21 mouse cellular contexts compared by ENCODE assay signal in the genomic region with DNA sequence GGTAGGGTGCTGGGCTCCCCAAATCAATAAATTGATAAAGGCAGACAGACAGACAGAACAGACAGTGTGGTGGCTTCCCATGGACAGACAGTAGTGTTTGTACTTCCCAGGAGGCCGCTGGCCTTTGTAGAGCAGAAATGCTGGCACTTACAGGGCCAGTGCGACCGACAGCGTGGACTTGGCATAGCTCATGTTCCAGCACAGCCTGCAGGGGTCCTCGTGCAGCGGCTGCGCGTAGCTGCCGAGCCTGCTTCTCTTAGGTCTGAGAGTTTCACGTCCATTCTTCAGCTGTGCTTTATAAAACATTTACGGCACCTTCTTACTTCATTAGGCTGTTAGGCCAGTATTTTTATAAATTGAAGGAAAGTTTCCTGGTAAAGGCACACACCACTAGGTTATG. TPM values are rescaled to one million over a fixed set of nuclear protein-coding genes. Genes with fewer than 3 reads are reported as not detected.
DNase-seq lines count a peak whose midpoint lies in the region; ATAC-seq and TF ChIP-seq lines count a peak whose summit lies in the region.
"Had no signal": no experiment of that assay in that cellular context is flagged by ENCODE, and none has a peak within 500 bp of the region (broad histone marks: within the 10 kb centered on the region; RNA-seq: fewer than 3 reads in every experiment).

No protein-coding gene starts in this region.

- H3K9me3 ChIP-seq in kidney, postnatal 0 days (replicated peaks; ENCODE audit: low read length), result no peaks in the 10 kb centered on the region
- H3K9me3 ChIP-seq in midbrain, postnatal 0 days (ENCODE audit: low read length), result no peaks in the 10 kb centered on the region
- no peaks in the 10 kb centered on the region for H3K9me3 ChIP-seq in midbrain, embryonic 16.5 days (replicated peaks; ENCODE audit: control insufficient read depth, low read length, poor library complexity, severe bottlenecking)
- H3K9me3 ChIP-seq: embryonic facial prominence, embryonic 12.5 days; forebrain, embryonic 10.5 days; hindbrain, embryonic 12.5 days; limb, embryonic 15.5 days; neural tube, embryonic 12.5 days had no signal

- H3K36me3 ChIP-seq in kidney, postnatal 0 days (ENCODE audit: insufficient read depth, low read length), result peaks cover 11% of the 10 kb centered on the region; the same call in 1 of the 2 replicates
- peaks cover 40% of the 10 kb centered on the region for H3K36me3 ChIP-seq in midbrain, postnatal 0 days (ENCODE audit: insufficient read depth, low read length)
- peaks cover 21% of the 10 kb centered on the region; the same call in 1 of the 2 replicates for H3K36me3 ChIP-seq in midbrain, embryonic 16.5 days (ENCODE audit: control insufficient read depth, insufficient read depth, low read length)

- no peak overlapping the region for H3K4me2 ChIP-seq in kidney, postnatal 0 days (ENCODE audit: low read length)
- H3K4me2 ChIP-seq in midbrain, postnatal 0 days (ENCODE audit: low read depth, low read length, poor library complexity, severe bottlenecking), result no peak overlapping the region
- H3K4me2 ChIP-seq in midbrain, embryonic 16.5 days (ENCODE audit: low read length), result no peak overlapping the region
- H3K4me2 ChIP-seq: embryonic facial prominence, embryonic 12.5 days; hindbrain, embryonic 12.5 days; limb, embryonic 15.5 days; neural tube, embryonic 12.5 days had no signal

- no peaks in the 10 kb centered on the region for H3K27me3 ChIP-seq in kidney, postnatal 0 days (ENCODE audit: insufficient read depth, low read length)
- H3K27me3 ChIP-seq in midbrain, postnatal 0 days (ENCODE audit: insufficient read depth, low read length), result no peaks in the 10 kb centered on the region
- H3K27me3 ChIP-seq in midbrain, embryonic 16.5 days (ENCODE audit: control insufficient read depth, insufficient read depth, low read depth, low read length), result no peaks in the 10 kb centered on the region
- H3K27me3 ChIP-seq: CH12.LX; embryonic facial prominence, embryonic 12.5 days; hindbrain, embryonic 12.5 days; limb, embryonic 15.5 days; neural tube, embryonic 12.5 days had no signal

- H3K9ac ChIP-seq in kidney, postnatal 0 days (ENCODE audit: low read depth, low read length), result no peak overlapping the region
- H3K9ac ChIP-seq in midbrain, postnatal 0 days (replicated peaks; ENCODE audit: low read length, poor library complexity, severe bottlenecking), result no peak overlapping the region
- no peak overlapping the region for H3K9ac ChIP-seq in midbrain, embryonic 16.5 days (ENCODE audit: low read depth, low read length)
- H3K9ac ChIP-seq: embryonic facial prominence, embryonic 12.5 days; hindbrain, embryonic 12.5 days; limb, embryonic 15.5 days; neural tube, embryonic 12.5 days had no signal

- WGBS in kidney, postnatal 0 days, result 81% methylated on average over 11 of the region's 11 CpGs
- WGBS in midbrain, postnatal 0 days, result 78% methylated on average over 11 of the region's 11 CpGs
- 80% methylated on average over 11 of the region's 11 CpGs for WGBS in midbrain, embryonic 16.5 days

- H3K27ac ChIP-seq in kidney, postnatal 0 days, result no peak overlapping the region
- no peak overlapping the region for H3K27ac ChIP-seq in midbrain, postnatal 0 days (ENCODE audit: low read depth, low read length)
- no peak overlapping the region for H3K27ac ChIP-seq in midbrain, embryonic 16.5 days (ENCODE audit: low read length)
- H3K27ac ChIP-seq: embryonic facial prominence, embryonic 12.5 days; forebrain, embryonic 10.5 days; hindbrain, embryonic 12.5 days; neural tube, embryonic 12.5 days had no signal

- DNase-seq in embryo, embryonic 10 days (ENCODE audit: low spot score), result peak; percentile 12
- DNase-seq in embryo, embryonic 9.5 days (ENCODE audit: extremely low spot score), result no peak
- DNase-seq in kidney, postnatal 0 days (ENCODE audit: low spot score), result no peak
- no peak for DNase-seq in kidney, postnatal 10 days
- DNase-seq in midbrain, postnatal 0 days (ENCODE audit: low spot score), result peak; percentile 32
- DNase-seq in adrenal gland, postnatal 14 days, result no peak
- DNase-seq: adrenal gland, postnatal 10 days; cerebellum, adult 9-11 months; gastrocnemius, postnatal 25 days; kidney, postnatal 14 days; lung, postnatal 14 days; right cerebral cortex, postnatal 14 days; thymus, postnatal 36 days had no signal

- peak; percentile 29; the same call in 1 of the 2 replicates for TF ChIP-seq CTCF in kidney, postnatal 0 days (IDR thresholded peaks at IDR 0.05; ENCODE audit: low read depth)
- peak; percentile 45 for TF ChIP-seq CTCF in midbrain, postnatal 0 days (IDR thresholded peaks at IDR 0.05)

- no peak for ATAC-seq in kidney, postnatal 0 days (replicated peaks; ENCODE audit: low FRiP score, low read depth)
- no peak for ATAC-seq in midbrain, postnatal 0 days (ENCODE audit: low FRiP score)
- ATAC-seq in midbrain, embryonic 16.5 days, result no peak
- ATAC-seq: intestine, embryonic 16.5 days had no signal

- H3K4me1 ChIP-seq in kidney, postnatal 0 days (replicated peaks; ENCODE audit: insufficient read depth, low read length), result no peaks in the 10 kb centered on the region
- no peaks in the 10 kb centered on the region for H3K4me1 ChIP-seq in midbrain, postnatal 0 days (ENCODE audit: insufficient read depth, low read length)
- H3K4me1 ChIP-seq in midbrain, embryonic 16.5 days (ENCODE audit: control insufficient read depth, insufficient read depth, low read length), result no peaks in the 10 kb centered on the region
- H3K4me1 ChIP-seq: embryonic facial prominence, embryonic 12.5 days; forebrain, embryonic 10.5 days; hindbrain, embryonic 12.5 days; neural tube, embryonic 12.5 days had no signal

- no peak overlapping the region for H3K4me3 ChIP-seq in kidney, postnatal 0 days (replicated peaks; ENCODE audit: low read depth, low read length)
- H3K4me3 ChIP-seq in midbrain, postnatal 0 days (ENCODE audit: low read depth, low read length), result no peak overlapping the region
- no peak overlapping the region for H3K4me3 ChIP-seq in midbrain, embryonic 16.5 days (ENCODE audit: low read depth, low read length)
- H3K4me3 ChIP-seq: embryonic facial prominence, embryonic 12.5 days; forebrain, embryonic 10.5 days; hindbrain, embryonic 12.5 days; limb, embryonic 15.5 days; neural tube, embryonic 12.5 days had no signal

RNA-seq across cellular contexts. Expression of gene Traf3ip1, which starts 20.5 kb away (rescaled TPM):
- 6.3 and 6.5 TPM in 2 replicates for polyA plus RNA-seq in kidney, postnatal 0 days (2015; fragmentation: Nextera tagmentation; extraction: Ambion mirVana)
- total RNA-seq in midbrain, postnatal 0 days (2014; rRNA removed), result 17.3 and 18.4 TPM in 2 replicates
- polyA plus RNA-seq in midbrain, postnatal 0 days (2015; fragmentation: Nextera tagmentation; extraction: Ambion mirVana), result 6.1 and 7.0 TPM in 2 replicates
- 10.8 and 10.9 TPM in 2 replicates for polyA plus RNA-seq in midbrain, embryonic 16.5 days (2015; fragmentation: Nextera tagmentation; extraction: Ambion mirVana)
- total RNA-seq in adrenal gland, postnatal 14 days (2021), result 12.3 and 12.6 TPM in 2 replicates

RNA-seq across cellular contexts. Expression of gene Asb1, which starts 25.4 kb away (rescaled TPM):
- polyA plus RNA-seq in kidney, postnatal 0 days (2015; fragmentation: Nextera tagmentation; extraction: Ambion mirVana), result 4.0 and 4.3 TPM in 2 replicates
- 29.3 and 32.1 TPM in 2 replicates for total RNA-seq in midbrain, postnatal 0 days (2014; rRNA removed)
- polyA plus RNA-seq in midbrain, postnatal 0 days (2015; fragmentation: Nextera tagmentation; extraction: Ambion mirVana), result 8.6 and 8.8 TPM in 2 replicates
- polyA plus RNA-seq in midbrain, embryonic 16.5 days (2015; fragmentation: Nextera tagmentation; extraction: Ambion mirVana), result 10.0 and 11.0 TPM in 2 replicates
- total RNA-seq in adrenal gland, postnatal 14 days (2021), result 20.6 and 21.7 TPM in 2 replicates

RNA-seq across cellular contexts. Expression of gene Per2, which starts 55.8 kb away (rescaled TPM):
- polyA plus RNA-seq in kidney, postnatal 0 days (2015; fragmentation: Nextera tagmentation; extraction: Ambion mirVana), result 2.3 and 2.7 TPM in 2 replicates
- total RNA-seq in midbrain, postnatal 0 days (2014; rRNA removed), result 10.5 and 11.3 TPM in 2 replicates
- 3.3 and 3.8 TPM in 2 replicates for polyA plus RNA-seq in midbrain, postnatal 0 days (2015; fragmentation: Nextera tagmentation; extraction: Ambion mirVana)
- polyA plus RNA-seq in midbrain, embryonic 16.5 days (2015; fragmentation: Nextera tagmentation; extraction: Ambion mirVana), result 4.5 and 5.1 TPM in 2 replicates
- 38.3 and 42.3 TPM in 2 replicates for total RNA-seq in adrenal gland, postnatal 14 days (2021)

Comparison
In these comparisons a context has a peak if more than half of its experiments do, and no peak if none do; other contexts are left out.
1. DNase-seq: peak in embryo, embryonic 10 days (single experiment) and midbrain, postnatal 0 days (single experiment); none in embryo, embryonic 9.5 days (single experiment), kidney, postnatal 0 days (single experiment), kidney, postnatal 10 days (single experiment) and adrenal gland, postnatal 14 days (single experiment).